Comparison of ENCODE assay signal across 16 mouse cellular contexts in genomic region chr7:111638465-111638864, GRCm38 (mm10).
DNase-seq lines count a peak whose midpoint lies in the region; ATAC-seq and TF ChIP-seq lines count a peak whose summit lies in the region.
"Had no signal": no experiment of that assay in that cellular context is flagged by ENCODE, and none has a peak within 500 bp of the region (broad histone marks: within the 10 kb centered on the region; RNA-seq: fewer than 3 reads in every experiment).

No protein-coding gene starts in this region.

- TF ChIP-seq CTCF in brain, embryonic 14.5 days (IDR thresholded peaks at IDR 0.05; ENCODE audit: borderline replicate concordance, extremely low read depth, insufficient read depth, insufficient read length): no peak

- intact Hi-C loops in left cerebral cortex, postnatal 10 days (cut with DNase I): no loop called here

- no peak for DNase-seq in frontal cortex, postnatal 14 days (ENCODE audit: low spot score in 2 of 2)
- DNase-seq in left cerebral cortex, adult 9 months (ENCODE audit: low spot score in 2 of 2): peak; percentile 16 to 61
- no peak for DNase-seq in left cerebral cortex, postnatal 10 days (ENCODE audit: extremely low spot score in 1 of 2, low spot score in 2 of 2)
- peak; percentile 21 for DNase-seq in adrenal gland, postnatal 14 days
- peak; percentile 48 for DNase-seq in brain, embryonic 14.5 days (ENCODE audit: low read depth)
- DNase-seq in embryo, embryonic 9.5 days (ENCODE audit: extremely low spot score): no peak
- DNase-seq: cerebellum, adult 9-10 months; kidney, adult 11 months; liver; lung, adult 18-20 months; lung, postnatal 4 days; retina, postnatal 1 day had no signal

- TF ChIP-seq POLR2A in brain, embryonic 14.5 days (IDR thresholded peaks at IDR 0.05; ENCODE audit: borderline replicate concordance, extremely low read depth, insufficient read depth, insufficient read length, poor library complexity, severe bottlenecking): no peak

- ATAC-seq in frontal cortex, adult (ENCODE audit: low TSS enrichment): peak; percentile 78
- ATAC-seq: activated CD4-positive, CD25-positive, alpha-beta regulatory T cell, adult 4 months; hindbrain, embryonic 16.5 days; Patski had no signal

Comparison
In these comparisons a context has a peak if more than half of its experiments do, and no peak if none do; other contexts are left out.
1. DNase-seq: peak in left cerebral cortex, adult 9 months (2 of 2), adrenal gland, postnatal 14 days (single experiment) and brain, embryonic 14.5 days (single experiment); none in frontal cortex, postnatal 14 days (0 of 2), left cerebral cortex, postnatal 10 days (0 of 2) and embryo, embryonic 9.5 days (single experiment).